Mouse (Mus musculus): ENCODE data around the gene AW146154.
A peak's percentile ranks its signal among the peaks of the same experiment; 100 is the strongest.
"Not testable (repeated sequence)": the region's sequence is repeated elsewhere in the genome, so short reads cannot be mapped to it uniquely, and the experiment has no call there.

AW146154 gene

GRCm38 (mm10) chr7:41499389-41500049, at the start of gene AW146154, which contains the start of gene Gm20449:
Gene AW146154 (minus strand): TSS chr7:41499890.
Gene Gm20449 (minus strand): TSS chr7:41499417.
- peak; percentile 85 for DNase-seq (ENCODE audit: low spot score)

- DNase-seq (ENCODE audit: low spot score), result no peak
Measured at GRCm38 (mm10) chr7:41512672-41513071, 13.0 kb upstream of the AW146154 start.

DNA sequence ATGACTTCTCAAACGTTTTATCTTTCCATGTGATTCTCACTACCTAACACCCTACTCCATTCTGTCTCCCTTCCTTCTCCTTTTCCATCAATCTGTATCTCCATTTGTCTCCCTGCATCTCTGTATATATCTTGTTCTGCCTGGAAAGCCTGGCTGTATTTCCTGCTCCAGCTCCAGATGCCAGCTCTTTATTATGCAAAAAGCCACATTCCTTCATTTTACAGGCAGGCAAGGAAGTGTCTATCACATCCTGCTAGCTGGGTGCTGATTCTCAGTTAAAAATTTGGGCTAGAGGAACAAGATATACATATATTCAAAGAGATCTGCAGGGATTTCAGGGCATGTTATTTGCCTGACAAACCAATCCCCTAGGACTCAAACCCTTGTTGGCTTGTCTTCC, 12.5 kb upstream of the AW146154 start:
- DNase-seq (ENCODE audit: low spot score), result no peak

DNA sequence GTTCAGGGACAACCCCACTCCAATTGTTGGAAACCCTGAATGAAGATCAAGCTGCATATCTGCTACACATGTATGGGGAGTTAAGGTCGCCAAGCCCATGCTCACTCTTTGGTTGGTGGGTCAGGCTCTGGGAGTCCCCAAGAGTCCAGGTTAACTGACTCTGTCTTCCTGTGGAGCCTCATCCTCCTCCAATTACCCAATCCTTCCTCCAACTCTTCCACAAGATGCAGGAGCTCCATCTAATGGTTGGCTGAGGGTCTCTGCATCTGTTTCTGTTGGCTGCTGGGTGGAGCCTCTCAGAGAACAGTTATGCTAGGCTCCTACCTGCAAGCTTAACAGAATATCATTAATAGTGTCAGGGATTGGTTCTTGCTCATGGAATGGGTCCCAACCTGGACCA, 2.7 kb upstream of the AW146154 start:
- no peak for DNase-seq (ENCODE audit: low spot score)

GRCm38 (mm10) chr7:41500151-41500934, 653 bp upstream of the AW146154 start:
- peak; percentile 57 for DNase-seq (ENCODE audit: low spot score)

- DNase-seq (ENCODE audit: low spot score), result not testable (repeated sequence)
Measured at GRCm38 (mm10) chr7:41499018-41499388, 687 bp downstream of the AW146154 start.

DNA sequence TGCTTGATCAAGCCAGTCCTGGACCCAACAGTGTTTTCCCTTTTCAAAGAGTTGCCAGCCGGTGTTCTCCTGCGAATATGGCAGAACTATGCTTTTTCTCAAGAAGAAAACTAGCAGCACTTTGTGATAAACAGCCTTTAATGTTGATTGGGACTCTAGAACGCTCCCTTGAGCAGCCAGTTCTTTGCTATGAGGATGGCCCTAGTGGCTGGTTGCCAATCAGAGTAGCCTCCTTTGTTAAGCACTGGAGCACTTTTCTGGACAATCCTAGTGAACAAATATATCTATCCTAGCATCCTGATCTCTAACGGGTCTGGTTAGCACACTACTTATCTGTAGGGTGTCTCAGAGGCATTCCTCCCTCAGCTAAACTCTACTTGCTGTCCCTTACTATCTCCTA, 1.2 kb downstream of the AW146154 start:
- not testable (repeated sequence) for DNase-seq (ENCODE audit: low spot score)

- no peak for DNase-seq (ENCODE audit: low spot score)
Measured at GRCm38 (mm10) chr7:41497871-41498270, 1.8 kb downstream of the AW146154 start.

- DNase-seq (ENCODE audit: low spot score), result no peak
Measured at GRCm38 (mm10) chr7:41451864-41452263, 47.8 kb downstream of the AW146154 start.

DNA sequence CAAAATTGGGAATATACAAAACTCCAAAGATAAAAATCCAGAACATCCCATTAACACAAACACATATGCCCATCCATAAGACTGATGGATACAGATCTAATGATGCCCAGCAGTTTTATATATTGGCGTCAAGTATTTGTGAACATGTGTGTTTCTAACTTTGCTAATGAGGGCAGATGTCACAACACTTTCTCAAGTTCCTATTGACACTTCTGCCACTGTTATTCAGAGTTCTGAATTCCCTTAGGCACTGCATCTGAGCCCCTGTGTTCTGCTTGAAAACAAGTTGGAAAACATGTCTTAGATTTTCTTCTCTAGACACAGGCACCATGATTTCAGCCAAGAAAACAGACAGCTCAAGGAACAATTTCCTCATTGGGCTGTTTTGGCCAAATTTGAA, 51.1 kb downstream of the AW146154 start, which contains the start of gene Vmn2r57:
Gene Vmn2r57, minus strand, starts transcription at position 101 of the 400 bp plus-strand sequence.
- not testable (repeated sequence) for DNase-seq (ENCODE audit: low spot score)
